Mouse (Mus musculus) midbrain, embryonic 10.5 days (tissue): ENCODE data around the gene Dennd2a. TPM values are rescaled to one million over a fixed set of nuclear protein-coding genes. Genes with fewer than 3 reads are reported as not detected.
A peak's percentile ranks its signal among the peaks of the same experiment; 100 is the strongest.

ENCODE experiments used
- DNase-seq: peaks from one replicate; pipeline ENCODE4 v3.0.0-alpha.2; 2017; ENCODE audit warnings: low spot score
- H3K27ac ChIP-seq: fragments of 300-500 bp; sonication (generic); replicated peaks from 2 replicates; pipeline ENCODE4 v1.5.1; 2016; ENCODE audit warnings: mild to moderate bottlenecking
- H3K27me3 ChIP-seq: fragments of 300-500 bp; sonication (generic); 2 replicates; pipeline ENCODE4 v1.6.1; 2016; ENCODE audit warnings: low read depth, mild to moderate bottlenecking; ENCODE audit not compliant: poor library complexity, severe bottlenecking
- H3K36me3 ChIP-seq: fragments of 300-500 bp; sonication (generic); 2 replicates; pipeline ENCODE4 v1.6.1; 2016; ENCODE audit warnings: mild to moderate bottlenecking, moderate library complexity
- H3K4me1 ChIP-seq: fragments of 300-500 bp; sonication (generic); 2 replicates; pipeline ENCODE4 v1.6.1; 2016
- H3K4me3 ChIP-seq: fragments of 300-500 bp; sonication (generic); 2 replicates; pipeline ENCODE4 v1.5.1; 2016; ENCODE audit warnings: mild to moderate bottlenecking, moderate library complexity
- H3K9me3 ChIP-seq: fragments of 300-500 bp; sonication (generic); replicated peaks from 2 replicates; pipeline ENCODE4 v1.6.1; 2016; ENCODE audit warnings: mild to moderate bottlenecking
- WGBS: fragments of 180-500 bp; shearing (Covaris S2); methylation state at CpG from one replicate; pipeline ENCODE4 v1.1.7; 2016; 5-methylcytosine and 5-hydroxymethylcytosine counted together
- polyA plus RNA-seq: library from polyadenylated mRNA; unstranded; fragments of >200 nt; fragmentation: Nextera tagmentation; extraction: Ambion mirVana; gene quantifications from 2 replicates; pipeline ENCODE4 v1.2.1, GENCODE M21; 2016

Dennd2a gene
- 42.3 and 50.6 TPM in 2 replicates for polyA plus RNA-seq

GRCm38 (mm10) chr6:39557723-39558261 is at the start of gene Dennd2a:
Gene Dennd2a (minus strand): TSS chr6:39557867.
- Histone ChIP-seq H3K36me3 (peaks cover 18% of the 10 kb centered on the region), H3K4me1 (peaks cover 54% of the 10 kb centered on the region), H3K9me3 (no peaks in the 10 kb centered on the region), H3K4me3 (peak within 1 kb of the TSS; percentile 92), H3K27ac (peak within 1 kb of the TSS; percentile 100), H3K27me3 (no peaks in the 10 kb centered on the region)
- peak; percentile 96 for DNase-seq
- under 1% methylated on average over 50 of the region's 50 CpGs for WGBS

- H3K27ac ChIP-seq = no peak overlapping the region
- no peaks in the 10 kb centered on the region for H3K9me3 ChIP-seq
- peaks cover 30% of the 10 kb centered on the region for H3K36me3 ChIP-seq
- no peak overlapping the region for H3K4me3 ChIP-seq
- no peaks in the 10 kb centered on the region for H3K27me3 ChIP-seq
- DNase-seq = no peak
- no peaks in the 10 kb centered on the region for H3K4me1 ChIP-seq
- whole genome bisulfite sequencing = 80% methylated on average over 5 of the region's 5 CpGs
Observed at GRCm38 (mm10) chr6:39607365-39607764, 49.7 kb upstream of the Dennd2a start.

GRCm38 (mm10) chr6:39606862-39607261 is 49.2 kb upstream of the Dennd2a start:
- H3K9me3 ChIP-seq = no peaks in the 10 kb centered on the region
- H3K27ac ChIP-seq = no peak overlapping the region
- no peak for DNase-seq
- WGBS = 78% methylated on average over 3 of the region's 3 CpGs
- peaks cover 31% of the 10 kb centered on the region for H3K36me3 ChIP-seq
- H3K4me3 ChIP-seq = no peak overlapping the region
- H3K27me3 ChIP-seq = no peaks in the 10 kb centered on the region
- H3K4me1 ChIP-seq = no peaks in the 10 kb centered on the region

- Histone ChIP-seq H3K9me3 (no peaks in the 10 kb centered on the region), H3K27me3 (no peaks in the 10 kb centered on the region), H3K4me3 (no peak overlapping the region), H3K27ac (no peak overlapping the region), H3K4me1 (no peaks in the 10 kb centered on the region), H3K36me3 (peaks cover 31% of the 10 kb centered on the region)
- DNase-seq = no peak
- WGBS = 94% methylated on average over 6 of the region's 6 CpGs
Observed at GRCm38 (mm10) chr6:39606056-39606455, 48.4 kb upstream of the Dennd2a start.

GRCm38 (mm10) chr6:39604565-39604964 is 46.9 kb upstream of the Dennd2a start:
- Histone ChIP-seq H3K4me3 (no peak overlapping the region), H3K27me3 (no peaks in the 10 kb centered on the region), H3K4me1 (no peaks in the 10 kb centered on the region), H3K9me3 (no peaks in the 10 kb centered on the region), H3K27ac (no peak overlapping the region), H3K36me3 (peaks cover 40% of the 10 kb centered on the region)
- no peak for DNase-seq
- 89% methylated on average over 5 of the region's 5 CpGs for WGBS

- no peak for DNase-seq
- peaks cover 62% of the 10 kb centered on the region for H3K36me3 ChIP-seq
- no peaks in the 10 kb centered on the region for H3K4me1 ChIP-seq
- no peak overlapping the region for H3K4me3 ChIP-seq
- H3K27ac ChIP-seq = no peak overlapping the region
- H3K27me3 ChIP-seq = no peaks in the 10 kb centered on the region
- H3K9me3 ChIP-seq = no peaks in the 10 kb centered on the region
- WGBS = 88% methylated on average over 3 of the region's 3 CpGs
Observed at GRCm38 (mm10) chr6:39601828-39602227, 44.2 kb upstream of the Dennd2a start.

GRCm38 (mm10) chr6:39600851-39601250 is 43.2 kb upstream of the Dennd2a start:
- H3K4me3 ChIP-seq = no peak overlapping the region
- no peaks in the 10 kb centered on the region for H3K4me1 ChIP-seq
- peaks cover 68% of the 10 kb centered on the region for H3K36me3 ChIP-seq
- H3K9me3 ChIP-seq = no peaks in the 10 kb centered on the region
- no peak for DNase-seq
- H3K27ac ChIP-seq = no peak overlapping the region
- H3K27me3 ChIP-seq = no peaks in the 10 kb centered on the region
- WGBS = 92% methylated on average over 3 of the region's 3 CpGs

GRCm38 (mm10) chr6:39592401-39593214 is 34.9 kb upstream of the Dennd2a start, which contains the start of gene Ndufb2:
Gene Ndufb2 (plus strand): TSS chr6:39592574.
- H3K4me1 ChIP-seq = peaks cover 13% of the 10 kb centered on the region
- peak within 1 kb of the TSS; percentile 80 for H3K4me3 ChIP-seq
- WGBS = 1% methylated on average over 56 of the region's 56 CpGs
- H3K36me3 ChIP-seq = peaks cover 36% of the 10 kb centered on the region
- H3K27ac ChIP-seq = peak within 1 kb of the TSS; percentile 94
- no peaks in the 10 kb centered on the region for H3K9me3 ChIP-seq
- peak; percentile 96 for DNase-seq
- no peaks in the 10 kb centered on the region for H3K27me3 ChIP-seq

GRCm38 (mm10) chr6:39591481-39591880 is 33.8 kb upstream of the Dennd2a start:
- H3K27me3 ChIP-seq = no peaks in the 10 kb centered on the region
- H3K36me3 ChIP-seq = peaks cover 37% of the 10 kb centered on the region
- 93% methylated on average over 4 of the region's 4 CpGs for WGBS
- no peaks in the 10 kb centered on the region for H3K9me3 ChIP-seq
- H3K4me1 ChIP-seq = peaks cover 13% of the 10 kb centered on the region
- no peak overlapping the region for H3K27ac ChIP-seq
- no peak overlapping the region for H3K4me3 ChIP-seq
- DNase-seq = no peak

GRCm38 (mm10) chr6:39585517-39585916 is 27.9 kb upstream of the Dennd2a start, which contains the start of gene Gm42420:
Gene Gm42420 (plus strand): TSS chr6:39585753.
- WGBS = 87% methylated on average over 6 of the region's 6 CpGs
- Histone ChIP-seq H3K27ac (no peak within 1 kb of the TSS), H3K4me1 (no peaks in the 10 kb centered on the region), H3K9me3 (no peaks in the 10 kb centered on the region), H3K4me3 (no peak within 1 kb of the TSS), H3K27me3 (no peaks in the 10 kb centered on the region), H3K36me3 (peaks cover 81% of the 10 kb centered on the region)
- no peak for DNase-seq

- Histone ChIP-seq H3K36me3 (peaks cover 74% of the 10 kb centered on the region), H3K9me3 (no peaks in the 10 kb centered on the region), H3K27me3 (no peaks in the 10 kb centered on the region), H3K4me1 (no peaks in the 10 kb centered on the region), H3K27ac (no peak overlapping the region), H3K4me3 (no peak overlapping the region)
- no peak for DNase-seq
- WGBS = 78% methylated on average over 7 of the region's 7 CpGs
Observed at GRCm38 (mm10) chr6:39581087-39581784, 23.6 kb upstream of the Dennd2a start.

- Histone ChIP-seq H3K27ac (no peak overlapping the region), H3K36me3 (peaks cover 67% of the 10 kb centered on the region), H3K27me3 (no peaks in the 10 kb centered on the region), H3K4me1 (no peaks in the 10 kb centered on the region), H3K9me3 (no peaks in the 10 kb centered on the region), H3K4me3 (no peak overlapping the region)
- DNase-seq = no peak
- 75% methylated on average over 2 of the region's 2 CpGs for WGBS
Observed at GRCm38 (mm10) chr6:39580558-39580957, 22.9 kb upstream of the Dennd2a start.

- peaks cover 6% of the 10 kb centered on the region for H3K4me1 ChIP-seq
- no peaks in the 10 kb centered on the region for H3K9me3 ChIP-seq
- H3K27ac ChIP-seq = no peak overlapping the region
- peaks cover 59% of the 10 kb centered on the region for H3K36me3 ChIP-seq
- WGBS = 92% methylated on average over 7 of the region's 7 CpGs
- H3K27me3 ChIP-seq = no peaks in the 10 kb centered on the region
- no peak overlapping the region for H3K4me3 ChIP-seq
- DNase-seq = no peak
Observed at GRCm38 (mm10) chr6:39579552-39579951, 21.9 kb upstream of the Dennd2a start.
